23 mouse cellular contexts compared by ENCODE assay signal in the genomic region with DNA sequence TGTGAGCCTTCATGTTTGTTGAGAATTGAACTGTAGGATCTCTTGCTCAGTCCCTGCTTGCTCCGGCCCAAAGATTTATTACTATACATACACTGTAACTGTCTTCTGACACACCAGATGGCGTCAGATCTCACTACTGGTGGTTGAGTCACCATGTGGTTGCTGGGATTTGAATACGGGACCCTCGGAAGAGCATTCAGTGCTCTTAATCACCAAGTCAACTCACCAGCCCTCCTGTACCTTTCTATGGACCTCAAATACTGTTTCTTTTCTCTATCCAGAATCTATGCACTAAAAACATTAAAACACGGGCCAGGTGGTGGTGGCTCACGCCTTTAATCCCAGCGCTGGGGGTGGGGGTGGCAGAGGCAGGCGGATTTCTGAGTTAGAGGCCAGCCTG. TPM values are rescaled to one million over a fixed set of nuclear protein-coding genes. Genes with fewer than 3 reads are reported as not detected.
DNase-seq lines count a peak whose midpoint lies in the region; ATAC-seq and TF ChIP-seq lines count a peak whose summit lies in the region.
"Had no signal": no experiment of that assay in that cellular context is flagged by ENCODE, and none has a peak within 500 bp of the region (broad histone marks: within the 10 kb centered on the region; RNA-seq: fewer than 3 reads in every experiment).

No protein-coding gene starts in this region.

- peak; percentile 14 for DNase-seq in hindbrain, postnatal 0 days (ENCODE audit: low spot score)
- DNase-seq in hindbrain, embryonic 10.5 days (ENCODE audit: low spot score) = no peak
- DNase-seq in 3T3-L1 (ENCODE audit: low read depth, low spot score) (peak; percentile 61), 416B (ENCODE audit: low read depth) (peak; percentile 68), NIH3T3 (ENCODE audit: low read depth) (peak; percentile 39)
- DNase-seq in left cerebral cortex, postnatal 25 days (ENCODE audit: low spot score in 2 of 2) = no peak
- DNase-seq in adrenal gland, adult (ENCODE audit: inconsistent age in 2 of 2, low spot score in 1 of 2) = no peak
- DNase-seq: adrenal gland, postnatal 14 days; cerebellum, adult 11 months; gastrocnemius, postnatal 14 days; heart, adult 2 months; kidney, adult 11 months; kidney, postnatal 14 days; left cerebral cortex, postnatal 4 days; right cerebral cortex, postnatal 14 days had no signal

- no peaks in the 10 kb centered on the region for H3K9me3 ChIP-seq in hindbrain, postnatal 0 days (ENCODE audit: low read length)
- H3K9me3 ChIP-seq in hindbrain, embryonic 10.5 days = no peaks in the 10 kb centered on the region
- H3K9me3 ChIP-seq: forebrain, embryonic 13.5 days; heart, embryonic 12.5 days; liver, embryonic 15.5 days; lung, embryonic 15.5 days; midbrain, embryonic 12.5 days had no signal

- H3K27ac ChIP-seq in hindbrain, postnatal 0 days = no peak overlapping the region
- H3K27ac ChIP-seq in hindbrain, embryonic 10.5 days = no peak overlapping the region
- H3K27ac ChIP-seq: forebrain, embryonic 13.5 days; heart, adult 2 months; left cerebral cortex, adult 2 months; lung, embryonic 15.5 days; midbrain, embryonic 12.5 days had no signal

- no peaks in the 10 kb centered on the region for H3K27me3 ChIP-seq in hindbrain, postnatal 0 days (ENCODE audit: insufficient read depth, low read length)
- no peaks in the 10 kb centered on the region for H3K27me3 ChIP-seq in hindbrain, embryonic 10.5 days (ENCODE audit: insufficient read depth, poor library complexity, severe bottlenecking)
- H3K27me3 ChIP-seq: forebrain, embryonic 13.5 days; heart, embryonic 12.5 days; liver, embryonic 15.5 days; lung, embryonic 15.5 days; midbrain, embryonic 12.5 days had no signal

- no peak overlapping the region for H3K4me3 ChIP-seq in hindbrain, postnatal 0 days (ENCODE audit: low read length)
- no peak overlapping the region for H3K4me3 ChIP-seq in hindbrain, embryonic 10.5 days
- H3K4me3 ChIP-seq: forebrain, embryonic 13.5 days; heart, adult 2 months; heart, embryonic 12.5 days; left cerebral cortex, adult 2 months; liver, embryonic 15.5 days; lung, embryonic 15.5 days; midbrain, embryonic 12.5 days had no signal

- no peak for TF ChIP-seq CTCF in hindbrain, postnatal 0 days (IDR thresholded peaks at IDR 0.05; ENCODE audit: low read depth)

- no peaks in the 10 kb centered on the region for H3K4me1 ChIP-seq in hindbrain, postnatal 0 days (ENCODE audit: insufficient read depth, low read length)
- H3K4me1 ChIP-seq in hindbrain, embryonic 10.5 days (replicated peaks) = peaks cover 24% of the 10 kb centered on the region

- ATAC-seq in hindbrain, postnatal 0 days = no peak
- ATAC-seq in granulocyte monocyte progenitor cell, adult 5-6 weeks (replicated peaks; ENCODE audit: poor library complexity, severe bottlenecking) = no peak
- ATAC-seq: forebrain, embryonic 13.5 days; hindbrain, embryonic 16.5 days had no signal

- peaks cover 38% of the 10 kb centered on the region for H3K36me3 ChIP-seq in hindbrain, postnatal 0 days (ENCODE audit: insufficient read depth, low read length)
- H3K36me3 ChIP-seq in hindbrain, embryonic 10.5 days = peaks cover 58% of the 10 kb centered on the region

- H3K9ac ChIP-seq in hindbrain, postnatal 0 days (replicated peaks; ENCODE audit: low read length) = no peak overlapping the region
- H3K9ac ChIP-seq: forebrain, embryonic 13.5 days; heart, embryonic 12.5 days; liver, embryonic 15.5 days; lung, embryonic 15.5 days; midbrain, embryonic 12.5 days had no signal

- WGBS in hindbrain, postnatal 0 days = 82% methylated on average over 8 of the region's 8 CpGs
- 86% methylated on average over 8 of the region's 8 CpGs for WGBS in hindbrain, embryonic 10.5 days

- intact Hi-C loops in left cerebral cortex, postnatal 25 days (cut with DNase I) = no loop called here

- H3K4me2 ChIP-seq in hindbrain, postnatal 0 days (ENCODE audit: low read depth, low read length) = no peak overlapping the region
- H3K4me2 ChIP-seq: forebrain, embryonic 13.5 days; heart, embryonic 12.5 days; liver, embryonic 15.5 days; lung, embryonic 15.5 days; midbrain, embryonic 12.5 days had no signal

RNA-seq across cellular contexts. Expression of a gene that starts 3.0 kb away (rescaled TPM):
- 7.9 and 11.3 TPM in 2 replicates for total RNA-seq in hindbrain, postnatal 0 days (2014; rRNA removed)
- 27.4 and 31.5 TPM in 2 replicates for polyA plus RNA-seq in hindbrain, postnatal 0 days (2015; fragmentation: Nextera tagmentation; extraction: Ambion mirVana)
- 50.7 and 68.0 TPM in 2 replicates for polyA plus RNA-seq in hindbrain, embryonic 10.5 days (2016; fragmentation: Nextera tagmentation; extraction: Ambion mirVana)
- total RNA-seq in left cerebral cortex, postnatal 25 days (2021) = 10 to 100 TPM; 27.6 to 31.2 TPM
- 58.9 and 61.0 TPM in 2 replicates for total RNA-seq in granulocyte monocyte progenitor cell, adult 5-6 weeks (2014; fragmentation: Nextera tagmentation)
- total RNA-seq in granulocyte monocyte progenitor cell, adult 5-6 weeks (2017) = 108 and 127 TPM in 2 replicates

RNA-seq across cellular contexts. Expression of a gene that starts 6.0 kb away (rescaled TPM):
- 0.54 TPM in 1 of 2 replicates, not detected in the other for total RNA-seq in hindbrain, postnatal 0 days (2014; rRNA removed)
- 1.5 and 2.0 TPM in 2 replicates for polyA plus RNA-seq in hindbrain, postnatal 0 days (2015; fragmentation: Nextera tagmentation; extraction: Ambion mirVana)
- 0.77 and 1.7 TPM in 2 replicates for polyA plus RNA-seq in hindbrain, embryonic 10.5 days (2016; fragmentation: Nextera tagmentation; extraction: Ambion mirVana)
- 1 to 10 TPM; 1.4 to 1.9 TPM for total RNA-seq in left cerebral cortex, postnatal 25 days (2021)
- 2.2 and 5.6 TPM in 2 replicates for total RNA-seq in granulocyte monocyte progenitor cell, adult 5-6 weeks (2014; fragmentation: Nextera tagmentation)
- total RNA-seq in granulocyte monocyte progenitor cell, adult 5-6 weeks (2017) = 11.6 and 14.3 TPM in 2 replicates

RNA-seq across cellular contexts. Expression of a gene that starts 9.3 kb away (rescaled TPM):
- 196 and 209 TPM in 2 replicates for total RNA-seq in hindbrain, postnatal 0 days (2014; rRNA removed)
- 660 and 682 TPM in 2 replicates for polyA plus RNA-seq in hindbrain, postnatal 0 days (2015; fragmentation: Nextera tagmentation; extraction: Ambion mirVana)
- 1,080 and 1,309 TPM in 2 replicates for polyA plus RNA-seq in hindbrain, embryonic 10.5 days (2016; fragmentation: Nextera tagmentation; extraction: Ambion mirVana)
- total RNA-seq in left cerebral cortex, postnatal 25 days (2021) = 100 to 1,000 TPM; 250 to 258 TPM
- total RNA-seq in granulocyte monocyte progenitor cell, adult 5-6 weeks (2014; fragmentation: Nextera tagmentation) = 481 and 528 TPM in 2 replicates
- 1,031 and 1,136 TPM in 2 replicates for total RNA-seq in granulocyte monocyte progenitor cell, adult 5-6 weeks (2017)

RNA-seq across cellular contexts. Expression of a gene that starts 29.7 kb away (rescaled TPM):
- total RNA-seq in hindbrain, postnatal 0 days (2014; rRNA removed) = 18.6 and 27.3 TPM in 2 replicates
- polyA plus RNA-seq in hindbrain, postnatal 0 days (2015; fragmentation: Nextera tagmentation; extraction: Ambion mirVana) = 7.4 and 8.0 TPM in 2 replicates
- polyA plus RNA-seq in hindbrain, embryonic 10.5 days (2016; fragmentation: Nextera tagmentation; extraction: Ambion mirVana) = 7.9 and 8.1 TPM in 2 replicates
- 10 to 100 TPM; 18.6 to 19.8 TPM for total RNA-seq in left cerebral cortex, postnatal 25 days (2021)
- 18.8 and 36.7 TPM in 2 replicates for total RNA-seq in granulocyte monocyte progenitor cell, adult 5-6 weeks (2014; fragmentation: Nextera tagmentation)
- total RNA-seq in granulocyte monocyte progenitor cell, adult 5-6 weeks (2017) = 4.2 and 6.4 TPM in 2 replicates

RNA-seq across cellular contexts. Expression of a gene that starts 46.0 kb away (rescaled TPM):
- total RNA-seq in hindbrain, postnatal 0 days (2014; rRNA removed) = 242 and 247 TPM in 2 replicates
- 200 and 216 TPM in 2 replicates for polyA plus RNA-seq in hindbrain, postnatal 0 days (2015; fragmentation: Nextera tagmentation; extraction: Ambion mirVana)
- 155 and 159 TPM in 2 replicates for polyA plus RNA-seq in hindbrain, embryonic 10.5 days (2016; fragmentation: Nextera tagmentation; extraction: Ambion mirVana)
- 100 to 1,000 TPM; 212 to 218 TPM for total RNA-seq in left cerebral cortex, postnatal 25 days (2021)
- 70.5 and 86.1 TPM in 2 replicates for total RNA-seq in granulocyte monocyte progenitor cell, adult 5-6 weeks (2014; fragmentation: Nextera tagmentation)
- 73.9 and 78.5 TPM in 2 replicates for total RNA-seq in granulocyte monocyte progenitor cell, adult 5-6 weeks (2017)

Comparison
In these comparisons a context has a peak if more than half of its experiments do, and no peak if none do; other contexts are left out.
1. DNase-seq: peak in hindbrain, postnatal 0 days (single experiment), 3T3-L1 (single experiment), 416B (single experiment) and NIH3T3 (single experiment); none in hindbrain, embryonic 10.5 days (single experiment), left cerebral cortex, postnatal 25 days (0 of 2) and adrenal gland, adult (0 of 2).